Mouse (Mus musculus): Measurements from ENCODE around the gene Tbx3. TPM values are rescaled to one million over a fixed set of nuclear protein-coding genes. Genes with fewer than 3 reads are reported as not detected.
A peak's percentile ranks its signal among the peaks of the same experiment; 100 is the strongest.

Tbx3 gene
- polyA plus RNA-seq, 1 experiment from 2014 or later, result 23.5 TPM

DNA sequence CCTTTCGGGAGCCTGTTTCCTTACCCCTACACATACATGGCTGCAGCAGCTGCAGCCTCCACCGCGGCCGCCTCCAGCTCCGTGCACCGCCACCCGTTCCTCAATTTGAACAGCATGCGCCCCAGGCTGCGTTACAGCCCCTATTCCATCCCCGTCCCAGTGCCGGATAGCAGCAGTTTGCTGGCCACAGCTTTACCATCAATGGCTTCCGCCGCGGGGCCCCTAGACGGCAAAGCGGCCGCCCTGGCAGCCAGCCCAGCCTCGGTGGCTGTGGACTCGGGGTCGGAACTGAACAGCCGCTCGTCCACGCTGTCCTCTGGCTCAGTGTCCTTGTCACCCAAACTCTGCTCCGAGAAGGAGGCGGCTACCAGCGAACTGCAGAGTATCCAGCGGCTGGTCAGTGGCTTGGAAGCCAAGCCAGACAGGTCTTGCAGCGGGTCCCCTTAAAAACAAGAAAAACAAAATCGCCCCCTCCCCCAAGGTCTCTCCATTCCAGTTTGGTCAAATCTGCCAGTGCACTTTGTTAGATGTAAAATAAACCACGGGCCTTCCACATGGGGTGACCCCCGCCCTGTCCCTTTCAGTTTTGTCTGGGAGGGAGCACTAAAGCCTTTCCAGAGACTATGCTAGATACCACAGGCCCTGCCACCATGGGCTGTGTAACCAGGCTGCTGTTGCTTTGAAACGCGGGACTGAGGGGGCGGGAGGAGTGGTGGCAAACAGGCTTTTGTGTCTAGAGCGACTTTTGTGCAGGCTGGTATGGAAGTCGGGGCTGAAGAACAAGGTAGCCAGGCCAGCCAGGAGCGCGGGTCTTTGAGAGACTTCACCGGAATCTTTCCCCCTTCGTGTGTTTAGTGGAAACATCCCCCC is 12.4 kb downstream of the Tbx3 start:
- Histone ChIP-seq H3K4me2 (0 out of 2 replicates have a peak overlapping the region, but pooled peaks have one; percentile 19), H3K27ac (peak overlapping the region; percentile 27), H3K27me3 (peaks cover 81% of the 10 kb centered on the region), H3K9ac (no peak overlapping the region), H3K4me1 (peaks cover 53% of the 10 kb centered on the region), H3K36me3 (0 out of 2 replicates have a peak, but pooled peaks cover 4% of the 10 kb centered on the region), H3K4me3 (peak overlapping the region; percentile 16), H3K9me3 (no peaks in the 10 kb centered on the region)
- ATAC-seq (ENCODE audit: insufficient number of reproducible peaks, low FRiP score, low TSS enrichment, low read depth), result no peak
- WGBS, result 21% methylated on average over 40 of the region's 40 CpGs

DNA sequence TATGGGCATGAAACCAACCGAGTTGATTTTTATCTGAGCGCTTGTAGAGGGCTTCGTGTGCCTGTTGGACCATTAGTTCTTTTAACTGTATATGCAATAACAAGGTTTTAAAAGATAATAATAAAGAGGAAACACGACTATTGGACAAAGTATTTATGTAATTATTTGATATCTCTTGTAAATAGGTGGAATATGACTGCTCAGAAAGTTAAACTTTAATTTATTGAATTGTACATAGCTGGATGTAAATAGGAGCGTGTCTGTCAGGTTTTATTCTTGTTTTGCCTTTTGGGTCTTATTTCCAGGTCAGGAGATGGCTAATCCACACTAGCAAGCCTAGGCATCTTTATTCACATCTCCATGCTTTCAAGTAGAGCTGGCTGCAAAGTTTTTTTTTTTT is 13.4 kb downstream of the Tbx3 start:
- WGBS, result 45% methylated on average over 5 of the region's 5 CpGs
- no peak overlapping the region for H3K9ac ChIP-seq

DNA sequence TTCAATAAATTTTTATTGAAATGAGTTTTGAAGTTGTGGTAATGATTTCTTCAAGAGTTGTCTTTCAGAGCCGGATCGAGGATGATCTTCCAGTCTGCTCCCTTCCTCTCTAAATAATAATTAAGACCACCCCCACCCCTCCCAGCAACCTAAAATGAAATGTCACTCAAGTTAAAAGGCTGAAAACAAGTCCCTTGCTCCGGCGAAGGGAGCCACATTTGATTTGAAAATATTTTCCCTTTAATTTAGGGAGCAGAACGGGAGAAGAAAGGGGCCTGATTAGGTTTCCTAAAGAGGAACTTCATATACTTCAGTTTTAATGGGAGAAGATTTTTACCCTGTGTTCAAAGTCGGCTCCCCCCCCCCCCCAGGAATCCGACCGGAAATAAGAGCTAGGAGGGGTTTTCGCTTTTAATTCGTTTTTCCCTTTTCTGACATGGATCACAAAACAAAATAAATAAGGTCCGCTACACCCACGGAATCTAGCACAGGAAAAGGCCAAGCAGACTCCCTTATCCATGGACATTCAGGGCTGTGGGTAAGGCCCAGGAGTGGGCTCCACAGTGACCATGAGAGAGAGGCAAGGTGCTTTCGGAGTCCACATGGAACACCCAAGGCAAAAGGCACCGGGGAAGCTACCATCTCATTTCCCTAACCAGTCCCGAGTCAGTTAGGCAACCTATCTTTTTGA is 14.4 kb downstream of the Tbx3 start:
- no peak overlapping the region for H3K27ac ChIP-seq
- 16% methylated on average over 15 of the region's 15 CpGs for WGBS
- no peaks in the 10 kb centered on the region for H3K9me3 ChIP-seq
- no peak overlapping the region for H3K4me3 ChIP-seq
- H3K27me3 ChIP-seq, result peaks cover 86% of the 10 kb centered on the region
- 0 out of 2 replicates have a peak, but pooled peaks cover 4% of the 10 kb centered on the region for H3K36me3 ChIP-seq
- peaks cover 54% of the 10 kb centered on the region for H3K4me1 ChIP-seq
- ATAC-seq (ENCODE audit: insufficient number of reproducible peaks, low FRiP score, low TSS enrichment, low read depth), result no peak
- H3K9ac ChIP-seq, result no peak overlapping the region
- H3K4me2 ChIP-seq, result no peak overlapping the region

More for the DNA sequence above, 13.4 kb downstream of the Tbx3 start:
- peaks cover 54% of the 10 kb centered on the region for H3K4me1 ChIP-seq
- no peak for ATAC-seq (ENCODE audit: insufficient number of reproducible peaks, low FRiP score, low TSS enrichment, low read depth)
- no peak overlapping the region for H3K4me3 ChIP-seq
- no peak overlapping the region for H3K27ac ChIP-seq
- 0 out of 2 replicates have a peak, but pooled peaks cover 4% of the 10 kb centered on the region for H3K36me3 ChIP-seq
- no peak overlapping the region for H3K4me2 ChIP-seq
- no peaks in the 10 kb centered on the region for H3K9me3 ChIP-seq
- H3K27me3 ChIP-seq, result peaks cover 83% of the 10 kb centered on the region

- Histone ChIP-seq H3K9me3 (no peaks in the 10 kb centered on the region), H3K27ac (0 out of 2 replicates have a peak overlapping the region, but pooled peaks have one; percentile 22), H3K36me3 (0 out of 2 replicates have a peak, but pooled peaks cover 4% of the 10 kb centered on the region), H3K4me3 (peak overlapping the region; percentile 34), H3K4me2 (peak overlapping the region; percentile 50), H3K9ac (no peak overlapping the region), H3K4me1 (peaks cover 48% of the 10 kb centered on the region), H3K27me3 (peaks cover 86% of the 10 kb centered on the region)
- whole genome bisulfite sequencing, result 6% methylated on average over 22 of the region's 22 CpGs
- no peak for ATAC-seq (ENCODE audit: insufficient number of reproducible peaks, low FRiP score, low TSS enrichment, low read depth)
These were observed 15.2 kb downstream of the Tbx3 start for GRCm38 (mm10) chr5:119685446-119686198.

GRCm38 (mm10) chr5:119686199-119686964 is 15.9 kb downstream of the Tbx3 start:
- H3K27me3 ChIP-seq, result peaks cover 84% of the 10 kb centered on the region
- peaks cover 46% of the 10 kb centered on the region for H3K4me1 ChIP-seq
- no peak overlapping the region for H3K27ac ChIP-seq
- 2% methylated on average over 30 of the region's 30 CpGs for WGBS
- no peak overlapping the region for H3K9ac ChIP-seq
- no peaks in the 10 kb centered on the region for H3K9me3 ChIP-seq
- H3K36me3 ChIP-seq, result no peaks in the 10 kb centered on the region
- peak overlapping the region; percentile 34 for H3K4me3 ChIP-seq
- ATAC-seq (ENCODE audit: insufficient number of reproducible peaks, low FRiP score, low TSS enrichment, low read depth), result no peak
- peak overlapping the region; percentile 50 for H3K4me2 ChIP-seq

- Histone ChIP-seq H3K4me2 (peak overlapping the region; percentile 29; the same call in 1 of the 2 replicates), H3K9me3 (no peaks in the 10 kb centered on the region), H3K36me3 (no peaks in the 10 kb centered on the region), H3K27ac (no peak overlapping the region), H3K4me1 (peaks cover 41% of the 10 kb centered on the region), H3K9ac (no peak overlapping the region), H3K4me3 (peak overlapping the region; percentile 15), H3K27me3 (peaks cover 82% of the 10 kb centered on the region)
- ATAC-seq (ENCODE audit: insufficient number of reproducible peaks, low FRiP score, low TSS enrichment, low read depth), result no peak
- WGBS, result 6% methylated on average over 36 of the region's 36 CpGs
These were observed 16.8 kb downstream of the Tbx3 start for GRCm38 (mm10) chr5:119687005-119687855.

DNA sequence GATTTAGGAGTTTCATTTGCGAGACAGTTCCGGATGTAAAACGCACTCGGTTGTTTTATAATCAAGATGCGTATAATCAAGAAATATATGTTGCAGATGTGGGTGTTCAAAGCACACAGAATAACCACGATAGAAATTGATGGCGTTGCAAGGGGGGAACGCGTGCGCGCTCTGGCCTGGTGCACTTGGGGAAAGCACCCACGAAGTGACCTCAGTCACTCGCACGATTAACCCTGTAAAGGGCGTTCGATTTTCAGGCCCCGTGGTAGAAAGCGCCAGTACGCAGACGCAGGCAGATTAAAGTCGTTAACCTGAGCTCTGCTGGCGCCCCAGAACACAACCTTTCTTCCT is 17.4 kb downstream of the Tbx3 start:
- no peaks in the 10 kb centered on the region for H3K9me3 ChIP-seq
- no peak overlapping the region for H3K4me2 ChIP-seq
- peaks cover 82% of the 10 kb centered on the region for H3K27me3 ChIP-seq
- H3K27ac ChIP-seq, result no peak overlapping the region
- 23% methylated on average over 22 of the region's 22 CpGs for WGBS
- peaks cover 35% of the 10 kb centered on the region for H3K4me1 ChIP-seq
- no peak overlapping the region for H3K4me3 ChIP-seq
- no peak for ATAC-seq (ENCODE audit: insufficient number of reproducible peaks, low FRiP score, low TSS enrichment, low read depth)
- no peaks in the 10 kb centered on the region for H3K36me3 ChIP-seq
- no peak overlapping the region for H3K9ac ChIP-seq

- Histone ChIP-seq H3K9me3 (no peaks in the 10 kb centered on the region), H3K27ac (no peak overlapping the region), H3K36me3 (no peaks in the 10 kb centered on the region), H3K4me2 (no peak overlapping the region), H3K4me3 (no peak overlapping the region), H3K27me3 (peaks cover 80% of the 10 kb centered on the region), H3K9ac (no peak overlapping the region), H3K4me1 (peaks cover 30% of the 10 kb centered on the region)
- ATAC-seq (ENCODE audit: insufficient number of reproducible peaks, low FRiP score, low TSS enrichment, low read depth), result no peak
- 42% methylated on average over 3 of the region's 3 CpGs for WGBS
These were observed 17.8 kb downstream of the Tbx3 start for GRCm38 (mm10) chr5:119688306-119688705.

- no peaks in the 10 kb centered on the region for H3K36me3 ChIP-seq
- H3K9ac ChIP-seq, result no peak overlapping the region
- H3K27me3 ChIP-seq, result peaks cover 77% of the 10 kb centered on the region
- ATAC-seq (ENCODE audit: insufficient number of reproducible peaks, low FRiP score, low TSS enrichment, low read depth), result no peak
- H3K9me3 ChIP-seq, result no peaks in the 10 kb centered on the region
- peaks cover 30% of the 10 kb centered on the region for H3K4me1 ChIP-seq
- 34% methylated on average over 8 of the region's 8 CpGs for WGBS
- H3K27ac ChIP-seq, result no peak overlapping the region
- no peak overlapping the region for H3K4me3 ChIP-seq
- H3K4me2 ChIP-seq, result no peak overlapping the region
These were observed 18.5 kb downstream of the Tbx3 start for GRCm38 (mm10) chr5:119688914-119689420.

- Histone ChIP-seq H3K4me2 (no peak overlapping the region), H3K9ac (no peak overlapping the region), H3K9me3 (no peaks in the 10 kb centered on the region), H3K4me3 (no peak overlapping the region), H3K4me1 (peaks cover 30% of the 10 kb centered on the region), H3K27ac (no peak overlapping the region), H3K36me3 (no peaks in the 10 kb centered on the region), H3K27me3 (peaks cover 80% of the 10 kb centered on the region)
- WGBS, result 43% methylated on average over 3 of the region's 3 CpGs
- no peak for ATAC-seq (ENCODE audit: insufficient number of reproducible peaks, low FRiP score, low TSS enrichment, low read depth)
These were observed 19.0 kb downstream of the Tbx3 start for GRCm38 (mm10) chr5:119689501-119689900.

All from limb, embryonic 15.5 days (tissue).